Mouse (Mus musculus): ENCODE results near the gene Fhl2. TPM values are rescaled to one million over a fixed set of nuclear protein-coding genes. Genes with fewer than 3 reads are reported as not detected.

Fhl2 gene
- polyA plus RNA-seq, 1 experiment from 2014 or later, result 126 TPM

DNA sequence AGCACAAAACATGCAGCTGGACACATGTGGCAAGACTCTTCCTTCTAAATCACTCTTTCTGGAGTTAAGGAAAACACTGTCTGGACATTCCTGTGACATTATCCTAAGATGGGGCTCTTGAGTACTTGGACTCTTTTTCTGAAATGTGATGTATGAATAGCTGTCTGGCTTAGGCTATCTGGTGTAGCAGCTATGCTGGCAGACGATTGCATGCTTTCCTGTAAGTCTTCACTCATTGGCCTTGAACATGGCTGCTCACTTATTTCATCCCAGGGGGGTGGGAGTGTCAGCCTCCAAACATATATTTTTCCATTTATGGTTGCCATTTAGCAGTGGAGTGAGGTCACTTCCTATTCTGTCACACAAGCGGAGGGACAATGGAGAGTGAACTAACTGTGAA is 42.3 kb downstream of the Fhl2 start:
- H3K4me3 ChIP-seq (ENCODE audit: low read depth, low read length), result no peak overlapping the region
- 27% methylated on average over 2 of the region's 2 CpGs for WGBS
- H3K9ac ChIP-seq (ENCODE audit: low read length), result no peak overlapping the region
- ATAC-seq (ENCODE audit: low FRiP score, low TSS enrichment) (no peak), DNase-seq (ENCODE audit: low spot score) (no peak)
- peak overlapping the region; percentile 70 for H3K27ac ChIP-seq (replicated peaks)
- no peak overlapping the region for H3K4me2 ChIP-seq (replicated peaks; ENCODE audit: low read depth)
- H3K9me3 ChIP-seq (ENCODE audit: control insufficient read depth, low read length), result no peaks in the 10 kb centered on the region
- peaks cover 4% of the 10 kb centered on the region; the same call in 1 of the 2 replicates for H3K36me3 ChIP-seq (ENCODE audit: control insufficient read depth, insufficient read depth, low read length)
- peaks cover 5% of the 10 kb centered on the region; the same call in 1 of the 2 replicates for H3K4me1 ChIP-seq (replicated peaks; ENCODE audit: control insufficient read depth, insufficient read depth)
- TF ChIP-seq EP300 (optimal IDR thresholded peaks at IDR 0.05) (no peak), CTCF (IDR thresholded peaks at IDR 0.05; ENCODE audit: low read depth) (no peak)
- no peaks in the 10 kb centered on the region for H3K27me3 ChIP-seq (ENCODE audit: control insufficient read depth, insufficient read depth, low read length)

GRCm38 (mm10) chr1:43153538-43153937 is 43.2 kb downstream of the Fhl2 start:
- TF ChIP-seq EP300 (optimal IDR thresholded peaks at IDR 0.05), result no peak
- TF ChIP-seq CTCF (IDR thresholded peaks at IDR 0.05; ENCODE audit: low read depth), result no peak
- Histone ChIP-seq H3K27me3 (ENCODE audit: control insufficient read depth, insufficient read depth, low read length) (no peaks in the 10 kb centered on the region), H3K4me3 (ENCODE audit: low read depth, low read length) (no peak overlapping the region), H3K4me2 (replicated peaks; ENCODE audit: low read depth) (no peak overlapping the region), H3K36me3 (ENCODE audit: control insufficient read depth, insufficient read depth, low read length) (peaks cover 4% of the 10 kb centered on the region; the same call in 1 of the 2 replicates), H3K9ac (ENCODE audit: low read length) (no peak overlapping the region), H3K27ac (replicated peaks) (peak overlapping the region; percentile 50), H3K4me1 (replicated peaks; ENCODE audit: control insufficient read depth, insufficient read depth) (peaks cover 5% of the 10 kb centered on the region; the same call in 1 of the 2 replicates), H3K9me3 (ENCODE audit: control insufficient read depth, low read length) (no peaks in the 10 kb centered on the region)
- DNase-seq (ENCODE audit: low spot score), result no peak
- 53% methylated on average over 5 of the region's 5 CpGs for WGBS
- ATAC-seq (ENCODE audit: low FRiP score, low TSS enrichment), result no peak

GRCm38 (mm10) chr1:43152626-43153025 is 44.2 kb downstream of the Fhl2 start:
- Histone ChIP-seq H3K4me1 (replicated peaks; ENCODE audit: control insufficient read depth, insufficient read depth) (peaks cover 5% of the 10 kb centered on the region; the same call in 1 of the 2 replicates), H3K27me3 (ENCODE audit: control insufficient read depth, insufficient read depth, low read length) (no peaks in the 10 kb centered on the region), H3K9ac (ENCODE audit: low read length) (no peak overlapping the region), H3K9me3 (ENCODE audit: control insufficient read depth, low read length) (no peaks in the 10 kb centered on the region), H3K27ac (replicated peaks) (peak overlapping the region; percentile 50), H3K36me3 (ENCODE audit: control insufficient read depth, insufficient read depth, low read length) (0 out of 2 replicates have a peak, but pooled peaks cover 4% of the 10 kb centered on the region), H3K4me3 (ENCODE audit: low read depth, low read length) (no peak overlapping the region), H3K4me2 (replicated peaks; ENCODE audit: low read depth) (no peak overlapping the region)
- WGBS, result 58% methylated on average over 4 of the region's 4 CpGs
- peak; percentile 78 for DNase-seq (ENCODE audit: low spot score)
- peak; percentile 96 for ATAC-seq (ENCODE audit: low FRiP score, low TSS enrichment)
- TF ChIP-seq EP300 (optimal IDR thresholded peaks at IDR 0.05) (no peak), CTCF (IDR thresholded peaks at IDR 0.05; ENCODE audit: low read depth) (no peak)

DNA sequence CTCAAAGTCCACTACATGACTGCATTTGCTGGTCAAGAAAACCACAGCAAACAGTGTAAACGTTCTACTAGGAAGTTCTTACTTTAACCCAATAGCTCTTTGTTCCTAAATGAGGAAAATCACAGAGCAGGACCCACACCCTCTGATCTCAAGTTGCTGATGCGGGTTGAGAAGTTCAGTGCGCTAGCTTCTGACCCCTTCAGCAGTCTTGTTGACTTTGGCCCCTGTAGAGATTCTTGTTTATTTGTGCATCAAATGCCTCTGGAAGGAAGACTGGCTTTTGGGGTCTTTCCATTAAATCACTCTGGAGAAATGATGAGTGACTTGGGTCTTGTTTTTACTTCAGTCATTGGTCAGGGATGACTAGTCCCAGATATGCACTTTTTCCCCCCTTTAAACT is 46.6 kb downstream of the Fhl2 start:
- ATAC-seq (ENCODE audit: low FRiP score, low TSS enrichment) (no peak), DNase-seq (ENCODE audit: low spot score) (no peak)
- H3K4me3 ChIP-seq (ENCODE audit: low read depth, low read length), result no peak overlapping the region
- peaks cover 5% of the 10 kb centered on the region; the same call in 1 of the 2 replicates for H3K4me1 ChIP-seq (replicated peaks; ENCODE audit: control insufficient read depth, insufficient read depth)
- H3K9me3 ChIP-seq (ENCODE audit: control insufficient read depth, low read length), result no peaks in the 10 kb centered on the region
- no peak overlapping the region for H3K4me2 ChIP-seq (replicated peaks; ENCODE audit: low read depth)
- no peaks in the 10 kb centered on the region for H3K27me3 ChIP-seq (ENCODE audit: control insufficient read depth, insufficient read depth, low read length)
- WGBS, result 47% methylated on average over 3 of the region's 3 CpGs
- peaks cover 8% of the 10 kb centered on the region; the same call in 1 of the 2 replicates for H3K36me3 ChIP-seq (ENCODE audit: control insufficient read depth, insufficient read depth, low read length)
- H3K9ac ChIP-seq (ENCODE audit: low read length), result no peak overlapping the region
- TF ChIP-seq CTCF (IDR thresholded peaks at IDR 0.05; ENCODE audit: low read depth), result no peak
- no peak for TF ChIP-seq EP300 (optimal IDR thresholded peaks at IDR 0.05)
- no peak overlapping the region for H3K27ac ChIP-seq (replicated peaks)

DNA sequence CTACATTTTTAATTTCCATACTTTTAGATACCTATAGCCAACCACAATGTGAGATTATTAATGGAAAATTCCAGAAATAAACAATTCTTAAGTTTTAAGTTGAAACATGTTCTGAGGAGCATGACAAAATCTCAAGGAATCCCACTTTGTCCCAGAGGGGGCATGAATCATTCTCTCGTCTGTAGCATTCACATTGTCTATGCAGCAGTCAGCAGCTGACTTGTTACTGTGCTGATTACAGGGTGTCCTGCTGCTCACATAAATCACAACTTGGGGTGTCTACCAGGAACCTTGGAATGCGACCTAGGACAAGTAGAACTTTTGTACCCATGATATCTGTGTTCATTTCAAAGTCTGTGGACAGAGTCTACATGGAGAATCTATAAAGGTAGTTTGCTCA is 49.3 kb downstream of the Fhl2 start:
- Histone ChIP-seq H3K4me2 (replicated peaks; ENCODE audit: low read depth) (no peak overlapping the region), H3K9me3 (ENCODE audit: control insufficient read depth, low read length) (no peaks in the 10 kb centered on the region), H3K27me3 (ENCODE audit: control insufficient read depth, insufficient read depth, low read length) (no peaks in the 10 kb centered on the region), H3K9ac (ENCODE audit: low read length) (no peak overlapping the region), H3K4me1 (replicated peaks; ENCODE audit: control insufficient read depth, insufficient read depth) (0 out of 2 replicates have a peak, but pooled peaks cover 2% of the 10 kb centered on the region), H3K4me3 (ENCODE audit: low read depth, low read length) (no peak overlapping the region), H3K36me3 (ENCODE audit: control insufficient read depth, insufficient read depth, low read length) (peaks cover 8% of the 10 kb centered on the region; the same call in 1 of the 2 replicates), H3K27ac (replicated peaks) (no peak overlapping the region)
- WGBS, result 40% methylated on average over 2 of the region's 2 CpGs
- ATAC-seq (ENCODE audit: low FRiP score, low TSS enrichment), result no peak
- no peak for DNase-seq (ENCODE audit: low spot score)
- TF ChIP-seq CTCF (IDR thresholded peaks at IDR 0.05; ENCODE audit: low read depth), result no peak
- TF ChIP-seq EP300 (optimal IDR thresholded peaks at IDR 0.05), result no peak

- Histone ChIP-seq H3K9ac (ENCODE audit: low read length) (no peak overlapping the region), H3K27me3 (ENCODE audit: control insufficient read depth, insufficient read depth, low read length) (no peaks in the 10 kb centered on the region), H3K36me3 (ENCODE audit: control insufficient read depth, insufficient read depth, low read length) (peaks cover 4% of the 10 kb centered on the region; the same call in 1 of the 2 replicates), H3K4me2 (replicated peaks; ENCODE audit: low read depth) (no peak overlapping the region), H3K27ac (replicated peaks) (peak overlapping the region; percentile 36; the same call in 1 of the 2 replicates), H3K9me3 (ENCODE audit: control insufficient read depth, low read length) (no peaks in the 10 kb centered on the region), H3K4me3 (ENCODE audit: low read depth, low read length) (no peak overlapping the region), H3K4me1 (replicated peaks; ENCODE audit: control insufficient read depth, insufficient read depth) (no peaks in the 10 kb centered on the region)
- TF ChIP-seq EP300 (optimal IDR thresholded peaks at IDR 0.05) (no peak), CTCF (IDR thresholded peaks at IDR 0.05; ENCODE audit: low read depth) (no peak)
- WGBS, result 54% methylated on average over 6 of the region's 6 CpGs
- DNase-seq (ENCODE audit: low spot score) (peak; percentile 77), ATAC-seq (ENCODE audit: low FRiP score, low TSS enrichment) (peak; percentile 90)
Measured at GRCm38 (mm10) chr1:43145388-43145787, 51.4 kb downstream of the Fhl2 start.
